Mouse (Mus musculus) kidney, embryonic 14.5 days (tissue): ENCODE data around the gene Lrit2. TPM values are rescaled to one million over a fixed set of nuclear protein-coding genes. Genes with fewer than 3 reads are reported as not detected.

ENCODE experiments used
- ATAC-seq: fragments of 200-750 bp; cut with Nextera tagmentation; 2 replicates; pipeline ENCODE4 v1.8.0; 2017; ENCODE audit warnings: moderate number of reproducible peaks, mild to moderate bottlenecking, moderate TSS enrichment, moderate library complexity; ENCODE audit not compliant: low FRiP score, low TSS enrichment
- H3K27ac ChIP-seq: fragments of 300-500 bp; sonication (generic); 2 replicates; pipeline ENCODE4 v1.5.1; 2014; ENCODE audit warnings: low read depth, mild to moderate bottlenecking, low read length, moderate library complexity, mixed read lengths
- H3K27me3 ChIP-seq: fragments of 300-500 bp; sonication (generic); 2 replicates; pipeline ENCODE4 v1.6.1; 2014; ENCODE audit warnings: mild to moderate bottlenecking, low read length; ENCODE audit not compliant: control insufficient read depth, insufficient read depth
- H3K36me3 ChIP-seq: fragments of 300-500 bp; sonication (generic); 2 replicates; pipeline ENCODE4 v1.6.1; 2014; ENCODE audit warnings: low read length, mixed read lengths; ENCODE audit not compliant: control insufficient read depth, insufficient read depth
- H3K4me1 ChIP-seq: fragments of 300-500 bp; sonication (generic); 2 replicates; pipeline ENCODE4 v1.6.1; 2014; ENCODE audit warnings: low read length, mixed read lengths; ENCODE audit not compliant: control insufficient read depth, insufficient read depth
- H3K4me2 ChIP-seq: fragments of 300-500 bp; sonication (generic); replicated peaks from 2 replicates; pipeline ENCODE4 v1.6.1; 2014; ENCODE audit warnings: low read depth, mild to moderate bottlenecking, low read length
- H3K4me3 ChIP-seq: fragments of 300-500 bp; sonication (generic); 2 replicates; pipeline ENCODE4 v1.5.1; 2014; ENCODE audit warnings: mild to moderate bottlenecking, low read length
- H3K9ac ChIP-seq: fragments of 300-500 bp; sonication (generic); 2 replicates; pipeline ENCODE4 v1.6.1; 2014; ENCODE audit warnings: low read depth, mild to moderate bottlenecking, low read length, moderate library complexity
- H3K9me3 ChIP-seq: fragments of 300-500 bp; sonication (generic); 2 replicates; pipeline ENCODE4 v1.6.1; 2016; ENCODE audit warnings: low read length; ENCODE audit not compliant: control insufficient read depth
- WGBS: fragments of 180-500 bp; shearing (Covaris S2); extraction: QIAGEN DNeasy Blood & Tissue Kit; methylation state at CpG from one replicate; pipeline ENCODE4 v1.1.7; 2014; 5-methylcytosine and 5-hydroxymethylcytosine counted together
- polyA plus RNA-seq: library from polyadenylated mRNA; unstranded; fragments of >200 nt; fragmentation: Nextera tagmentation; extraction: Ambion mirVana; gene quantifications from 2 replicates; pipeline ENCODE4 v1.2.1, GENCODE M21; 2014

Gene Lrit2
- not detected in 2 replicates for polyA plus RNA-seq

DNA sequence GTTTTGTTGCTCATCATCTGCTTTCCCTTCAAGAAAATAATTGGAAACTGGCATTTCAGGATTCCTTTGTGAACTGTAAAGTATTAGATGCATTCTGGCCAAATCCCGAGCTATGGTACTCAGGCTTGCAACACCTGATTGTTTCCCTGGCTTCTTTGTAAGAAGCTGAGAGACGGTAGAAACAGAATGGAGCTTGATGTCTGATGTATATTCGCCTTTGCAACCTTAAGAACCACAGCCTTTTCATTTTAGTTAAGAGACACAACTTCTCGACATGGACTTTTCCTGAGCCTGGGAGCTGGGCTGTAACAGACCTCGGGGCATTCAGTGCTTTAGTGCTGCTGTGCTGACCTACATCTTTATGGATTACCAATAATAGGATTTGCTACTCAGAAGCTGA lies at the start of gene Lrit2:
Gene Lrit2 (plus strand): TSS at position 301 of the 400 bp plus-strand sequence.
- no peak within 1 kb of the TSS for H3K27ac ChIP-seq
- H3K4me1 ChIP-seq: no peaks in the 10 kb centered on the region
- WGBS: 82% methylated on average over 5 of the region's 5 CpGs
- no peak within 1 kb of the TSS for H3K9ac ChIP-seq
- no peaks in the 10 kb centered on the region for H3K36me3 ChIP-seq
- no peak within 1 kb of the TSS for H3K4me2 ChIP-seq
- ATAC-seq: no peak
- H3K4me3 ChIP-seq: no peak within 1 kb of the TSS
- H3K27me3 ChIP-seq: no peaks in the 10 kb centered on the region
- H3K9me3 ChIP-seq: no peaks in the 10 kb centered on the region

DNA sequence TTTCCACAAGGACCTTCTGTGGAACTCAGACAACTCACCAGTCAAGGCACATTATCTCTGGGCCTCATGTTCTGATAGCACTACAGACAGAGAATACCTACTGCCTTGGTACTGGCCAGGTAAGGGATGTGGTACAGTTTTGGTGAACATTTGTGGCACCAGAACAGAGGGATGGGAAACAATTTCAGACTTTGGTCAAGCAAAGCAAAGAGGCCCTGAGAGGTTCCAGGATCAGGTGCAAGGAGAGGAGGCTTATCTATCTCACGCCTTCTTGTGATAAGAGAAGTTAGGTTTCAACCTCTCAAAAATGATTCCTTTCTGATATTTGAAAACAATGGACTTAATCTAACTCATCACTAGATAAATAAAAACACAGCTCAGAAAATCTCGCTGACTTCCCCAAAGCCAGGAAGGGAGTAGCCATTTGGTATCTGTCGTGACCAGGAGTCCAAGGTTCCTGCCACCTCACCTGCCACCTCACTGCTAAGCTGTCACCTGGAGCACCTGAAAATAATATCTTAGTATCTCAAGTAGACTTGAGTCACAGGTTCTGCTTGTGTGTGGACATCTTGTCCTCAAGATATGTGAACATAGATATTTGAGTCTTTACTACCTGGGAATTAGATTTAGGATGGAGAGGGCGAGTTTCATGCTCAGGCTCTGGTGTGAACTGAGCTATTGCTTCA lies 40.3 kb upstream of the Lrit2 start:
- Histone ChIP-seq H3K9ac (no peak overlapping the region), H3K36me3 (no peaks in the 10 kb centered on the region), H3K4me2 (no peak overlapping the region), H3K4me3 (no peak overlapping the region), H3K27me3 (no peaks in the 10 kb centered on the region), H3K9me3 (no peaks in the 10 kb centered on the region), H3K4me1 (no peaks in the 10 kb centered on the region), H3K27ac (no peak overlapping the region)
- no peak for ATAC-seq
- 83% methylated on average over 4 of the region's 4 CpGs for WGBS

DNA sequence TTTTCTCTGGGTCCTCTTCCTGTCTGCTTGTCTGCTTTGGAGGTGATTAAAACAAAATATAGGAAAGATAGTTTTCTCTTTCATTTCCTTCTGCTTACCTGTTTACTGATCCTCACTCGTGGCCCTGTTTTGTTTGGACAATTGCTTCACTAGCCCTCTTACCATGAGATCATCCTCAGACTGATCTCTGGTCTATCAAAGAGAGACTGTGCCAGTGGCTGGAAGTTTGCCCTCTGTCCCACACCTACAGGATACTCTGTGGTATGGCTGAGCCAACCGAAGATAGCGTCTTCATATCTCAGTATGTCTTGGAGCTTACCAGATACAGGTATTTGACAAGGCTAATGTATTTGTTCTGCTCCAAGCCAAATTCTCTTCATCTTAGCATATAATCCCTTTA lies 39.8 kb upstream of the Lrit2 start:
- Histone ChIP-seq H3K4me2 (no peak overlapping the region), H3K4me1 (no peaks in the 10 kb centered on the region), H3K27me3 (no peaks in the 10 kb centered on the region), H3K36me3 (no peaks in the 10 kb centered on the region), H3K4me3 (no peak overlapping the region), H3K9me3 (no peaks in the 10 kb centered on the region), H3K27ac (no peak overlapping the region), H3K9ac (no peak overlapping the region)
- no peak for ATAC-seq
- 97% methylated on average over 3 of the region's 3 CpGs for WGBS

DNA sequence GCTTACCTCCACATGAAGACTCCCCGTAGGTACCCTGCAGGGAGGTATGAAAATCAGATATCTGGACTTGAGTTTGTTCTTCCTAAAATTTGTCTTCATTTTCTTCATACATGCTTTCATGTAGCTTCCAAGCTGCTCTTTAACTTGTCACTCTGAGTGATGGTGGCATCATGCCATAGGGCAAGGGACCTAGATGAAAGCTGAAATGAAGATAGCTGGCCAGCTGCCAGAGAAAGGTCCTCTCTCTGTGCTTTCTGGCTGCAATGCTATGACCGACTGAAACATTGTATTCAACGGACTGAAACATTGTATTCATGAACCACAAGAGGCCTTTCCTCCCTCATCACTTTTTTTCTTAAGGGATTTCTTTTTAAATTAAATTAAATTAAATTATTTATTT lies 39.2 kb upstream of the Lrit2 start:
- Histone ChIP-seq H3K27ac (no peak overlapping the region), H3K9me3 (no peaks in the 10 kb centered on the region), H3K36me3 (no peaks in the 10 kb centered on the region), H3K9ac (no peak overlapping the region), H3K4me2 (no peak overlapping the region), H3K4me3 (no peak overlapping the region), H3K4me1 (no peaks in the 10 kb centered on the region), H3K27me3 (no peaks in the 10 kb centered on the region)
- WGBS: 86% methylated on average over 3 of the region's 3 CpGs
- ATAC-seq: no peak

DNA sequence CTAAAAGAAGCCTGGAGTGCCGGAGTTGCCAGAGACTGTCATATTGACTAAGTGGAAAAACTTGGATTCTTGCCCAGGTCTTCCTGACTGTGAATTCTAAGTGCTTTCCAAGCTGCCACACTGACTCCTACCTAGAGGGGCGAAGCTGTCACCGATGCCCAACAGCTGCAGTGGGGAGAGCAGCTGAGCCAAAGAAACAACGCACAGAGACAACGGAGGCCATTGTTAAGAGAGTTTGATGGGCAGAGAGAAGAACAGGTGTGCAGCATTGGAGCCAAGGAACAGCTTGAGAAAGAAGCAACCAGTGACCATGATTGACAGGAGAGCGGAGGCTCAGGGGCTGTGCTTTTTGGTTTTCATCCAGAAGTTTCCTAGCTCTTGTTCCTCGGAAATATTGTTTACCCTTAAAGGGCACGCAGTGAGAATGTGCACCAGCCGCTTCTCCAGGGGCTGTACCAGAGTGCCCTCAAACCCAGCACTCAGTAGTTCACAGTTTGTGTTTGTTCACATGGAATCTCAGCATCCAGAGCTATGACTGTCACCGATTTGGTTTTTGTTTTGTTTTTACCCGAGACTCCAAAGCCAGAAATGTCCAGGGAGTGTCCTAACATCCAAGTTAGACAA lies 35.1 kb upstream of the Lrit2 start:
- no peaks in the 10 kb centered on the region for H3K9me3 ChIP-seq
- WGBS: 80% methylated on average over 11 of the region's 11 CpGs
- no peak overlapping the region for H3K27ac ChIP-seq
- no peaks in the 10 kb centered on the region for H3K36me3 ChIP-seq
- no peak overlapping the region for H3K4me3 ChIP-seq
- no peaks in the 10 kb centered on the region for H3K27me3 ChIP-seq
- no peak overlapping the region for H3K4me2 ChIP-seq
- ATAC-seq: no peak
- H3K4me1 ChIP-seq: no peaks in the 10 kb centered on the region
- H3K9ac ChIP-seq: no peak overlapping the region

DNA sequence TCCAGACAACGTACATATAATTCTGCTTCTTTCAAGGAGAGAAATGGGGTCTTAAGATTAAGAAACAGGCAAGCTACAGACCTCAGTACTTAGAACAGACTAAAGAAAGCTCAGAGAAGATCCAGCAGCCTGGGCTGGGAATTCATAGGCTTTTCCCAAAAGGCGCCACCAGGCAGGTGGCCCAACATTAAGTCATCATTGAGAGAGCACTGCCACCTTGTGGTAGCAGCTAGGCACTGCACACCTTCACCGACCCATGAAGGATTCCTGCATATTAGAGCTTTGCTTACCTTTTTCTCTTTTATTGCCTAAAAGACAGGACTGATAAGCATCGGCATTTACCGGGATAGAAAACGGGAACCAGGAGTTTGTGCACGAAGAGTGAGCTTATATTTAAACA lies 34.5 kb upstream of the Lrit2 start:
- no peaks in the 10 kb centered on the region for H3K27me3 ChIP-seq
- no peak overlapping the region for H3K9ac ChIP-seq
- no peaks in the 10 kb centered on the region for H3K4me1 ChIP-seq
- WGBS: 14% methylated on average over 7 of the region's 7 CpGs
- ATAC-seq: peak; percentile 55; the same call in 1 of the 2 replicates
- H3K4me2 ChIP-seq: no peak overlapping the region
- no peaks in the 10 kb centered on the region for H3K9me3 ChIP-seq
- no peak overlapping the region for H3K27ac ChIP-seq
- H3K4me3 ChIP-seq: no peak overlapping the region
- H3K36me3 ChIP-seq: no peaks in the 10 kb centered on the region

DNA sequence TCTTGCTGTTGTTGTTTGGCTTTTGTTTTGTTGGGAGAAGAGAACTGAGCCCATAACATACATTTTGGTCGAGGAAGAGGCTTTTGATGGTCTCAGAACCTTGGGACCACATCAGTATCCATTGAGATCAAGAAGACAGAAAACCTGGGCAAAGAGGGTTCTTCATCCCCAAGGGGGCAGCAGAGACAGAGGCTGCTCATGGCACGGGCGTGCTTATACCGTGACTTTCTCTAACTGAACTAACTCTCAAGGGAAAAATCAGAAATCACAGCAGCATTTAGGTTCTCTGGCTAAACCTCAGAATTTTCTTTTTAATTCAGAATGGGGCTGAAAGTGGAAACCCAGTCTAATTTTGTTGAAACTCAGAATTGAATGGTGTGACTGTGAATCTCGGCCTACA lies 33.3 kb upstream of the Lrit2 start:
- H3K36me3 ChIP-seq: no peaks in the 10 kb centered on the region
- no peak overlapping the region for H3K9ac ChIP-seq
- H3K4me2 ChIP-seq: no peak overlapping the region
- WGBS: 43% methylated on average over 5 of the region's 5 CpGs
- H3K4me3 ChIP-seq: no peak overlapping the region
- H3K4me1 ChIP-seq: no peaks in the 10 kb centered on the region
- H3K27ac ChIP-seq: no peak overlapping the region
- no peaks in the 10 kb centered on the region for H3K27me3 ChIP-seq
- ATAC-seq: no peak
- no peaks in the 10 kb centered on the region for H3K9me3 ChIP-seq

DNA sequence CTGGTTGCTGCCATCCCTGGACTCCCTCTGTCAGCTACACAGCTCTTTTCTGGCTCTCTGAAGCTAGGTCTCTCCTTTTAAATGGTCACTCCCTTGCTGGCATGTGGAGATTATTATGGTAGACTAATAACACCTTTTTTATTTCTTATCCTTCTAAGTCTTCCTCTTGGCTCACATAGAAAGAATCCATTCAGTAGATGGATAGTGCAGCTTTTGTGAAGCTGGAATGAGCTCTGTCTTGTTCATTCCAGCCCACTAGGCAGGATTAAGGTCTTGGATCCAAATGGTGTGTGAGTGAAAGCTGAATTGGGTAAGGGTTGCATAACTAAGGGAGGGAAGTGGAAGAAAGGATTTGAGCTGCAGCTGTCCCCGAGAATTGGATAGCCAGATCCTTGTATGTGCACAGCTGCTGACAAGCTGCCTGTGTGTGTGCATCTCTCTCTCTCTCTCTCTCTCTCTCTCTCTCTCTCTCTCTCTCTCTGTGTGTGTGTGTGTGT lies 18.8 kb upstream of the Lrit2 start, which contains the start of gene Rgr:
Gene Rgr (minus strand): TSS at position 51 of the 497 bp plus-strand sequence.
- H3K27me3 ChIP-seq: no peaks in the 10 kb centered on the region
- no peak for ATAC-seq
- 65% methylated on average over 1 of the region's 1 CpGs for WGBS

DNA sequence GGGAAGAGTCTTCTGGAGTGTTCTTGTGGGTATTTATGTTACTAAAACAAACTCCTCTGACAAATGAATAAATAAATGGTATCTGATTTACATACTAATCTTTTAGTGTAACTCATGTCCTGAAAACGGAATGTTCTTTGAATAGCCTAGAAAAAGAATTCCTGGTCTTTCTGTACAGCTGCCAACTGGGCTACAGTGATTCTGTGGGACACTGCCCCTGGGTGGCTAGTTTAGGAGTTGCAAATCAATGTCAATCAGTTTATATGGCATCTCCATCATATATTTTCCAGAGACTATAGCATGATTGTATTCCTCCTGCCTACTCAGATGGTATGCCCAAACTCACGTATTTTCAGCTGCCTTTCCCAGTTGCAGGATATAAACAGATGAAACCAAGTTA lies 2.9 kb upstream of the Lrit2 start:
- 72% methylated on average over 2 of the region's 2 CpGs for WGBS
- H3K4me2 ChIP-seq: no peak overlapping the region
- no peaks in the 10 kb centered on the region for H3K4me1 ChIP-seq
- H3K9me3 ChIP-seq: no peaks in the 10 kb centered on the region
- no peak for ATAC-seq
- no peak overlapping the region for H3K27ac ChIP-seq
- H3K36me3 ChIP-seq: no peaks in the 10 kb centered on the region
- no peaks in the 10 kb centered on the region for H3K27me3 ChIP-seq
- H3K9ac ChIP-seq: no peak overlapping the region
- H3K4me3 ChIP-seq: no peak overlapping the region

More for the DNA sequence above, 18.8 kb upstream of the Lrit2 start, which contains the start of gene Rgr:
- no peak within 1 kb of the TSS for H3K9ac ChIP-seq
- H3K36me3 ChIP-seq: no peaks in the 10 kb centered on the region
- no peaks in the 10 kb centered on the region for H3K9me3 ChIP-seq
- no peaks in the 10 kb centered on the region for H3K4me1 ChIP-seq
- no peak within 1 kb of the TSS for H3K4me3 ChIP-seq
- no peak within 1 kb of the TSS for H3K27ac ChIP-seq
- H3K4me2 ChIP-seq: no peak within 1 kb of the TSS
